Mouse (Mus musculus) hindbrain, embryonic 13.5 days (tissue): ENCODE results near the gene Pnpla6. TPM values are rescaled to one million over a fixed set of nuclear protein-coding genes. Genes with fewer than 3 reads are reported as not detected.

Experiments
- ATAC-seq: fragments of 200-750 bp; cut with Nextera tagmentation; 2 replicates; pipeline ENCODE4 v1.8.0; 2017; ENCODE audit warnings: moderate TSS enrichment; ENCODE audit not compliant: low FRiP score
- H3K27ac ChIP-seq: fragments of 300-500 bp; sonication (generic); 2 replicates; pipeline ENCODE4 v1.5.1; 2015; ENCODE audit warnings: inconsistent platforms, mild to moderate bottlenecking, moderate library complexity
- H3K27me3 ChIP-seq: fragments of 300-500 bp; sonication (generic); 2 replicates; pipeline ENCODE4 v1.6.1; 2015; ENCODE audit warnings: mild to moderate bottlenecking, inconsistent platforms
- H3K36me3 ChIP-seq: fragments of 300-500 bp; sonication (generic); 2 replicates; pipeline ENCODE4 v1.6.1; 2015; ENCODE audit warnings: mild to moderate bottlenecking, inconsistent platforms
- H3K4me1 ChIP-seq: fragments of 300-500 bp; sonication (generic); replicated peaks from 2 replicates; pipeline ENCODE4 v1.6.1; 2015; ENCODE audit warnings: inconsistent platforms
- H3K4me2 ChIP-seq: fragments of 300-500 bp; sonication (generic); 2 replicates; pipeline ENCODE4 v1.6.1; 2015; ENCODE audit warnings: inconsistent platforms, mild to moderate bottlenecking, moderate library complexity
- H3K4me3 ChIP-seq: fragments of 300-500 bp; sonication (generic); 2 replicates; pipeline ENCODE4 v1.5.1; 2015; ENCODE audit warnings: mild to moderate bottlenecking, inconsistent platforms
- H3K9ac ChIP-seq: fragments of 300-500 bp; sonication (generic); 2 replicates; pipeline ENCODE4 v1.6.1; 2015; ENCODE audit warnings: mild to moderate bottlenecking, inconsistent platforms
- H3K9me3 ChIP-seq: fragments of 300-500 bp; sonication (generic); 2 replicates; pipeline ENCODE4 v1.6.1; 2016; ENCODE audit warnings: inconsistent platforms
- WGBS: fragments of 180-500 bp; shearing (Covaris S2); methylation state at CpG from one replicate; pipeline ENCODE4 v1.1.7; 2015; 5-methylcytosine and 5-hydroxymethylcytosine counted together
- polyA plus RNA-seq: library from polyadenylated mRNA; unstranded; fragments of >200 nt; fragmentation: Nextera tagmentation; extraction: Ambion mirVana; gene quantifications from 2 replicates; pipeline ENCODE4 v1.2.1, GENCODE M21; 2015

Pnpla6 gene
- polyA plus RNA-seq, 1 experiment from 2014 or later: 34.8 TPM

DNA sequence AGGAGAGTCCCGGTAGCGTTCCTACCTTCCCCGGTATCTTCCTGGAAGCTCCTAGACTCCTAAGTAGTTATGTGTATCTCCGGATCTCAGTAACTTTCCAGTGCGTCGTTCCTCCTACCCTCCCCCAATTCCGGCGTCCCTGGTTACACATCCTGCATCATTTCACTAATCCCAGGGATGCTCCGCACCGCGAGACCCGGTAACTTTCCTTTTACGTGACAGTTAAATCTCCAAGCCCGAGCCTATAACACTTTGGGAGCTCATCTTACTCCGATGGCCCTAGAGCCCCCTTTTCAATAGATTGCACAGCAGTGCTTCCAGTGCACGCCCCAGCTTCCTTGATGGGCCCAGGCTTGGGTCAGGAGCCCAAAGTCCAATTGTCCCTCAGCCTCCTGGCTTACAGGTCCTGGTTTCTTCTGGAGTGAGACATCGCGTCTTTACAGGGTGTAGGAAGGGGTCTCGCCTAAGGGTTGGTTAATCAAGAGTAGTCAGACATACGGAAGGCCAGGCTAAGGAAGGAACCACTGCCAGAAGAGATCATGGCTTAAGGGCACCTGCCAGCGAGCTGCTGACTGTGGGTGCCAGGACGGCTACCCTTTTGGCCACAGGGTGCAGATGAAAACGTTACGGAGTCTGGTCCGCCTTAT lies 710 bp downstream of the Pnpla6 start:
- H3K4me1 ChIP-seq: peaks cover 19% of the 10 kb centered on the region
- H3K27me3 ChIP-seq: no peaks in the 10 kb centered on the region
- H3K9me3 ChIP-seq: no peaks in the 10 kb centered on the region
- peak overlapping the region; percentile 86 for H3K4me2 ChIP-seq
- peak; percentile 61 for ATAC-seq
- H3K36me3 ChIP-seq: peaks cover 29% of the 10 kb centered on the region
- WGBS: under 1% methylated on average over 25 of the region's 25 CpGs
- peak overlapping the region; percentile 74 for H3K9ac ChIP-seq
- H3K27ac ChIP-seq: peak overlapping the region; percentile 84
- peak overlapping the region; percentile 56 for H3K4me3 ChIP-seq

GRCm38 (mm10) chr8:3516450-3517116 lies 1.4 kb downstream of the Pnpla6 start:
- Histone ChIP-seq H3K9ac (peak overlapping the region; percentile 74), H3K4me2 (peak overlapping the region; percentile 86), H3K4me1 (peaks cover 19% of the 10 kb centered on the region), H3K9me3 (no peaks in the 10 kb centered on the region), H3K36me3 (peaks cover 29% of the 10 kb centered on the region), H3K4me3 (peak overlapping the region; percentile 56), H3K27ac (peak overlapping the region; percentile 84), H3K27me3 (no peaks in the 10 kb centered on the region)
- WGBS: 1% methylated on average over 36 of the region's 36 CpGs
- ATAC-seq: peak; percentile 92

GRCm38 (mm10) chr8:3517117-3517495 lies 1.9 kb downstream of the Pnpla6 start:
- Histone ChIP-seq H3K27me3 (no peaks in the 10 kb centered on the region), H3K27ac (peak overlapping the region; percentile 52; the same call in 1 of the 2 replicates), H3K4me3 (peak overlapping the region; percentile 56), H3K4me1 (peaks cover 19% of the 10 kb centered on the region), H3K36me3 (peaks cover 29% of the 10 kb centered on the region), H3K9ac (peak overlapping the region; percentile 74), H3K4me2 (peak overlapping the region; percentile 86), H3K9me3 (no peaks in the 10 kb centered on the region)
- 9% methylated on average over 16 of the region's 16 CpGs for WGBS
- no peak for ATAC-seq

DNA sequence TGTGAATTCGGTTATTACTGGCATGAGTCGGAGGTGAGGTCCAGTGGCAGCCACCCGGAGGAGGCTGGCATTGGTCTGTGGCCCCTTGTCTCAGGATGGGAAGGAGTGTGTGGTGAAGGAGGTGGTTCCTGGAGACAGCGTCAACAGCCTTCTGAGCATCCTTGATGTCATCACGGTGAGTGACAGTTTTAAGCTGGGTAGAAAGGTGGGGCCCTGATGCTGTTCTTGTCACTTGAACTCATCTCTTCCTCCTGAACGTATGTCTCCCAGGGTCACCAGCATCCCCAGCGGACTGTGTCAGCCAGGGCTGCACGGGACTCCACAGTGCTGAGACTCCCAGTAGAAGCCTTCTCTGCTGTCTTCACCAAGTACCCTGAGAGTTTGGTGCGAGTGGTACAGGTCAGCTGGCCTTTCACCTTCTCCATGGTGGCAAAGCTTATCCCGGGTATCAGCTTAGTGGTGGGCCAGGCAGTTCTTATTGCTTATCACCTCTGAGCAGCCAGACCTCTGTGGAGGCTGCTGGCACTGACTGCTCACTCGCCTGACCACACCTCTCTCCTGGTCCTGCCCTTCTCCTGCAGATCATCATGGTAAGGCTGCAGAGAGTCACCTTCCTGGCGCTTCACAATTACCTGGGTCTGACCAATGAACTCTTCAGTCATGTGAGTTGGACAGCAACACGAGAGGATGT lies 7.0 kb downstream of the Pnpla6 start:
- 90% methylated on average over 13 of the region's 13 CpGs for WGBS
- ATAC-seq: no peak
- Histone ChIP-seq H3K4me2 (no peak overlapping the region), H3K9me3 (no peaks in the 10 kb centered on the region), H3K4me3 (no peak overlapping the region), H3K36me3 (peaks cover 57% of the 10 kb centered on the region), H3K4me1 (peaks cover 8% of the 10 kb centered on the region), H3K9ac (no peak overlapping the region), H3K27me3 (no peaks in the 10 kb centered on the region), H3K27ac (no peak overlapping the region)

DNA sequence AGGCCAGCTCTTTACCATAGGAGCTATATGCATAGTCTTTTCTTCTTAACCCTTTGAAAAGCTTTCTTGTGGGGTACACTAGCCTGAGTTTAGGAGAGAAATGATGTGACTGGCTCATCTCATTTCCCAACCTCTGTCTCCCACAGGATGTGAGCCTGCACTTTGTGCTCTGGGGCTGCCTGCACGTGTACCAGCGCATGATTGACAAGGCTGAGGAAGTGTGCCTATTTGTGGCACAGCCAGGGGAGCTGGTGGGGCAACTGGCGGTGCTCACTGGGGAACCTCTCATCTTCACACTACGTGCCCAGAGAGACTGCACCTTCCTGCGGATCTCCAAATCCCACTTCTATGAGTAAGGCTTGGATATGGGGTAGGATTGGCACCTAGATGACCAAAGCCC lies 15.6 kb downstream of the Pnpla6 start:
- WGBS: 89% methylated on average over 5 of the region's 5 CpGs
- Histone ChIP-seq H3K9me3 (no peaks in the 10 kb centered on the region), H3K27me3 (no peaks in the 10 kb centered on the region), H3K36me3 (peaks cover 60% of the 10 kb centered on the region), H3K9ac (no peak overlapping the region), H3K27ac (no peak overlapping the region), H3K4me3 (no peak overlapping the region), H3K4me2 (no peak overlapping the region), H3K4me1 (no peaks in the 10 kb centered on the region)
- ATAC-seq: no peak

DNA sequence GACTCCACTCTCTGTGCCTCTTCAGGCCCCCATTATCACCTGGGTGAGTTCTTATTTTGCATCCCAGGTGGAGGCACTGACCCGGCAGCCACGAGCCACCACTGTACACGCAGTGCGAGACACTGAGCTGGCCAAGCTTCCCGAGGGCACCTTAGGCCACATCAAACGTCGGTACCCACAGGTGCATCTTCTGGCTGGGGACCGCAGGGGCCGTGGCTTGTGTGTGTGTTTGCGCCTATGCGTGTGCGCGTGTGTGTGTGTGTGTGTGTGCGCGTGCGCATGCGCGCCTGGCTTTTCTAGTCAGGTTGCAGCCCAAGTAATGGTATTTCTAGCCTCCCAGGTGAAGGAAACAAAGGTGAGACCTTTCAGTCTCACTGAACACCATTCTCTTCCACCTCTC lies 16.8 kb downstream of the Pnpla6 start:
- H3K36me3 ChIP-seq: peaks cover 62% of the 10 kb centered on the region
- ATAC-seq: no peak
- 96% methylated on average over 18 of the region's 18 CpGs for WGBS

DNA sequence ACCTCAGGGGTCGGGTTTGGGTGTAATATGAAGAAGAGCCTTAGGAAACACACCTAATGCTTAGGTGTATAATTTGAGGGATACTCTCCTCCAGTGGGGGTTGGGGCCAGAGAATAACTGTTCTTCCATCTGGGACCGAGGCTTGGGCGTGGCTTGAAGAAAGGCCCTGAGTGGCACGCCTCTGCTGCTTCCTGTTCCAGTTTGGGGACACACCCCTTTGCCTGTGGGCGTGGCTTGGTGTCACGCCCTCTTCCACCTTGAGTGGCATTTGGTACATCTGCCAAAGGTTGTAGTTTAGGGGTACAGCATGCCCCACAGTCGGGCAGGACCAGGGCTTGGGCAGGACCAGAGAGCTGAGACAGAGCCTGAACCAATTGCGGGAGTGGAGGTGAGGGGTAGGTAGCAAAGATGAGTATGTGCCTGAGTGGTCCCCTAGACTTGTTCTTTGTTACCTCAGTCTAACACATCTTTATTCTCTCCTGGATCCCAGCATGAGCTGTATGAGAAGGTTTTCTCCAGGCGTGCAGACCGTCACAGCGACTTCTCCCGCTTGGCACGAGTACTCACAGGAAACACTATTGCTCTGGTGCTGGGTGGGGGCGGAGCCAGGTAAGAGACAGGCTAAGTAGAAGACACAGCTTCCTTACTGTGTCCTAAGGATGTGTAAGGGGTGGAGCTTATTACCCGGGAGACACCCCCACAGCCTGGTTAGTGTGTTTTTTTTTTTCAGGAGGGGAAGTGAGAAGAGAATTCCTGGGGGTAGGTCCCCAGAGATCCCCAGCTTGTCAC lies 21.1 kb downstream of the Pnpla6 start:
- Histone ChIP-seq H3K4me2 (no peak overlapping the region), H3K4me3 (no peak overlapping the region), H3K27me3 (no peaks in the 10 kb centered on the region), H3K4me1 (no peaks in the 10 kb centered on the region), H3K36me3 (peaks cover 92% of the 10 kb centered on the region), H3K9ac (no peak overlapping the region), H3K27ac (no peak overlapping the region), H3K9me3 (no peaks in the 10 kb centered on the region)
- 64% methylated on average over 15 of the region's 15 CpGs for WGBS
- no peak for ATAC-seq

More for the DNA sequence above, 16.8 kb downstream of the Pnpla6 start:
- H3K4me3 ChIP-seq: no peak overlapping the region
- H3K27ac ChIP-seq: no peak overlapping the region
- no peak overlapping the region for H3K9ac ChIP-seq
- no peaks in the 10 kb centered on the region for H3K4me1 ChIP-seq
- no peaks in the 10 kb centered on the region for H3K9me3 ChIP-seq
- no peak overlapping the region for H3K4me2 ChIP-seq
- H3K27me3 ChIP-seq: no peaks in the 10 kb centered on the region

- no peaks in the 10 kb centered on the region for H3K27me3 ChIP-seq
- H3K4me3 ChIP-seq: no peak overlapping the region
- H3K36me3 ChIP-seq: peaks cover 91% of the 10 kb centered on the region
- no peak overlapping the region for H3K9ac ChIP-seq
- 96% methylated on average over 9 of the region's 9 CpGs for WGBS
- H3K9me3 ChIP-seq: no peaks in the 10 kb centered on the region
- H3K4me2 ChIP-seq: no peak overlapping the region
- H3K4me1 ChIP-seq: no peaks in the 10 kb centered on the region
- no peak for ATAC-seq
- H3K27ac ChIP-seq: no peak overlapping the region
Measured at GRCm38 (mm10) chr8:3536940-3537339, 21.8 kb downstream of the Pnpla6 start.

GRCm38 (mm10) chr8:3537666-3538065 lies 22.5 kb downstream of the Pnpla6 start:
- no peaks in the 10 kb centered on the region for H3K4me1 ChIP-seq
- H3K4me2 ChIP-seq: no peak overlapping the region
- H3K9ac ChIP-seq: no peak overlapping the region
- H3K9me3 ChIP-seq: no peaks in the 10 kb centered on the region
- H3K36me3 ChIP-seq: peaks cover 91% of the 10 kb centered on the region
- no peaks in the 10 kb centered on the region for H3K27me3 ChIP-seq
- 93% methylated on average over 26 of the region's 26 CpGs for WGBS
- H3K4me3 ChIP-seq: no peak overlapping the region
- ATAC-seq: no peak
- H3K27ac ChIP-seq: no peak overlapping the region

GRCm38 (mm10) chr8:3539146-3539545 lies 24.0 kb downstream of the Pnpla6 start:
- peaks cover 94% of the 10 kb centered on the region for H3K36me3 ChIP-seq
- no peak overlapping the region for H3K9ac ChIP-seq

DNA sequence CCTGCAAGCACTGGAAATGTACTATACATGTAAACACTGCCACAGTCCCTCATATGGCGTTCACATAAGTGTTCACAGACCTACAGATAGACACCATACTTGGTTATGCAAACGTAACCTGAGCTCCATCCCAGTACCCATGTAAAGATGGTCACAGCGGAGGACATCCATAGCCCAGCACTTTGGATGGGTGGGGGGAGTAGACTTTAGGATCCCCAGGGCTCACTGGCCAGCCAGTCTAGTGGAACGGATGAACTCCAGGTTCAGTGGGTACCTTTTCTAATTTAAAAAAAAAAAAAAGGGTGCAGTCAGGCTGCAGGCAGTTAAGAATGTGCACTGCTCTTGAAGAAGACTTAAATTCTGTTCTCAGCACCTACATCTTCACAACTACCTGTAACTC lies 24.9 kb downstream of the Pnpla6 start:
- Histone ChIP-seq H3K9ac (no peak overlapping the region), H3K9me3 (no peaks in the 10 kb centered on the region), H3K4me3 (no peak overlapping the region), H3K4me1 (no peaks in the 10 kb centered on the region), H3K27me3 (no peaks in the 10 kb centered on the region), H3K27ac (no peak overlapping the region), H3K36me3 (peaks cover 98% of the 10 kb centered on the region), H3K4me2 (no peak overlapping the region)
- ATAC-seq: no peak
- WGBS: 97% methylated on average over 4 of the region's 4 CpGs

More at GRCm38 (mm10) chr8:3539146-3539545, 24.0 kb downstream of the Pnpla6 start:
- WGBS: 86% methylated on average over 7 of the region's 7 CpGs
- no peak for ATAC-seq
- no peak overlapping the region for H3K4me3 ChIP-seq
- H3K27me3 ChIP-seq: no peaks in the 10 kb centered on the region
- H3K4me1 ChIP-seq: no peaks in the 10 kb centered on the region
- no peak overlapping the region for H3K4me2 ChIP-seq
- no peaks in the 10 kb centered on the region for H3K9me3 ChIP-seq
- H3K27ac ChIP-seq: no peak overlapping the region

DNA sequence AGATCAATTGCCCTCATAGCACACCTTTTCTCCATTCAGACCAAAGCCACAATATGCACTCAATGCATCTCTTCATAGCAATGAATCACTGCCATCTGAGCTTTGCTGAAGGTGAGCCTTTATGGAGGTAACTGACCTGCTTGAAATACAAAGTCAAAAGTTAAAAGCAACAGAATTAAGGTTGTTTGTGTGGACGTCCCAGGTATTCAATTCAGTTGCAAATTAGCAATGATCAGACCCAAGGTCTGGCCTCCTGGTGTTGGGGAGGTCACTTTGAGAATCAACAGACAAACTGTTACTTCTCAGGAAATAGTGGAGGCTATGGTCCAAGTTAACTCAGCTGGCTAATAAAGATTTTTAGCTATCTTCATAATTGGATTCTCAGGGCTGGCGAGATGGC lies 31.3 kb downstream of the Pnpla6 start:
- no peaks in the 10 kb centered on the region for H3K27me3 ChIP-seq
- H3K36me3 ChIP-seq: peaks cover 46% of the 10 kb centered on the region
- WGBS: 95% methylated on average over 2 of the region's 2 CpGs
- H3K9me3 ChIP-seq: no peaks in the 10 kb centered on the region
- no peaks in the 10 kb centered on the region for H3K4me1 ChIP-seq
- H3K4me2 ChIP-seq: no peak overlapping the region
- H3K27ac ChIP-seq: no peak overlapping the region
- ATAC-seq: no peak
- no peak overlapping the region for H3K9ac ChIP-seq
- no peak overlapping the region for H3K4me3 ChIP-seq
